In genomic region chr9:57561711-57562099, GRCm38 (mm10) we compare ENCODE assay signal across 8 mouse cellular contexts. TPM values are rescaled to one million over a fixed set of nuclear protein-coding genes. Genes with fewer than 3 reads are reported as not detected.
DNase-seq lines count a peak whose midpoint lies in the region; ATAC-seq and TF ChIP-seq lines count a peak whose summit lies in the region.

No protein-coding gene starts in this region.

- H3K27me3 ChIP-seq in hindbrain, embryonic 16.5 days (replicated peaks; ENCODE audit: control insufficient read depth, insufficient read depth, low read length) = no peaks in the 10 kb centered on the region; the same call in 1 of the 2 replicates
- no peaks in the 10 kb centered on the region for H3K27me3 ChIP-seq in lung, postnatal 0 days (replicated peaks; ENCODE audit: insufficient read depth, low read length)
- no peaks in the 10 kb centered on the region for H3K27me3 ChIP-seq in stomach, embryonic 16.5 days (ENCODE audit: control insufficient read depth, insufficient read depth, low read length)

- peak overlapping the region; percentile 72; the same call in 1 of the 2 replicates for H3K9ac ChIP-seq in hindbrain, embryonic 16.5 days (ENCODE audit: low read depth, low read length)
- 0 out of 2 replicates have a peak overlapping the region, but pooled peaks have one; percentile 0 for H3K9ac ChIP-seq in lung, postnatal 0 days (replicated peaks; ENCODE audit: low read depth)
- H3K9ac ChIP-seq in stomach, embryonic 16.5 days (ENCODE audit: low read length) = peak overlapping the region; percentile 78

- peak overlapping the region; percentile 82 for H3K27ac ChIP-seq in bone marrow macrophage, adult 2 months (ENCODE audit: insufficient read depth, low read depth, low read length)
- H3K27ac ChIP-seq in hindbrain, embryonic 16.5 days (ENCODE audit: low read depth, low read length) = no peak overlapping the region
- peak overlapping the region; percentile 74 for H3K27ac ChIP-seq in lung, postnatal 0 days (ENCODE audit: low read length)
- peak overlapping the region; percentile 94 for H3K27ac ChIP-seq in stomach, embryonic 16.5 days (ENCODE audit: low read length)

- DNase-seq in gastrocnemius, adult 18-20 months (ENCODE audit: low spot score) = peak; percentile 63
- DNase-seq in gastrocnemius, postnatal 10 days = no peak
- no peak for DNase-seq in lung, postnatal 0 days (ENCODE audit: low spot score)
- no peak for DNase-seq in left cerebral cortex, adult 11 months (ENCODE audit: low spot score)
- no peak for DNase-seq in adrenal gland, postnatal 36 days

- H3K36me3 ChIP-seq in hindbrain, embryonic 16.5 days (ENCODE audit: control insufficient read depth, insufficient read depth, low read length) = no peaks in the 10 kb centered on the region
- no peaks in the 10 kb centered on the region for H3K36me3 ChIP-seq in lung, postnatal 0 days (ENCODE audit: insufficient read depth, low read length)
- H3K36me3 ChIP-seq in stomach, embryonic 16.5 days (ENCODE audit: control insufficient read depth, insufficient read depth, low read length) = no peaks in the 10 kb centered on the region

- no peak for TF ChIP-seq EP300 in lung, postnatal 0 days (IDR thresholded peaks at IDR 0.05)

- TF ChIP-seq CTCF in bone marrow macrophage, adult 2 months (IDR thresholded peaks at IDR 0.05; ENCODE audit: low read depth, low read length) = no peak
- TF ChIP-seq CTCF in lung, postnatal 0 days (IDR thresholded peaks at IDR 0.05) = no peak

- peak overlapping the region; percentile 86 for H3K4me2 ChIP-seq in hindbrain, embryonic 16.5 days (ENCODE audit: low read length)
- peak overlapping the region; percentile 64 for H3K4me2 ChIP-seq in lung, postnatal 0 days (replicated peaks; ENCODE audit: low read depth, low read length)
- peak overlapping the region; percentile 84 for H3K4me2 ChIP-seq in stomach, embryonic 16.5 days (ENCODE audit: low read depth, low read length)

- peak overlapping the region; percentile 73 for H3K4me3 ChIP-seq in bone marrow macrophage, adult 2 months (ENCODE audit: insufficient read depth, low read length)
- peak overlapping the region; percentile 62 for H3K4me3 ChIP-seq in hindbrain, embryonic 16.5 days (ENCODE audit: low read length)
- H3K4me3 ChIP-seq in lung, postnatal 0 days (ENCODE audit: low read depth, low read length) = peak overlapping the region; percentile 63; the same call in 1 of the 2 replicates
- H3K4me3 ChIP-seq in stomach, embryonic 16.5 days (replicated peaks; ENCODE audit: low read length) = peak overlapping the region; percentile 66

- WGBS in hindbrain, embryonic 16.5 days = 84% methylated on average over 13 of the region's 13 CpGs
- 74% methylated on average over 13 of the region's 13 CpGs for WGBS in lung, postnatal 0 days
- WGBS in stomach, embryonic 16.5 days = 64% methylated on average over 13 of the region's 13 CpGs

- no peak for ATAC-seq in hindbrain, embryonic 16.5 days
- no peak for ATAC-seq in lung, postnatal 0 days
- ATAC-seq in stomach, embryonic 16.5 days (ENCODE audit: insufficient read depth, low FRiP score) = no peak

- no peaks in the 10 kb centered on the region for H3K9me3 ChIP-seq in hindbrain, embryonic 16.5 days (ENCODE audit: control insufficient read depth, low read length)
- no peaks in the 10 kb centered on the region for H3K9me3 ChIP-seq in lung, postnatal 0 days (ENCODE audit: low read length)
- no peaks in the 10 kb centered on the region for H3K9me3 ChIP-seq in stomach, embryonic 16.5 days (replicated peaks; ENCODE audit: control insufficient read depth, low read length)

- no peak for TF ChIP-seq POLR2A in bone marrow macrophage, adult 2 months (IDR thresholded peaks at IDR 0.05; ENCODE audit: borderline replicate concordance, low read depth, low read length)

- H3K4me1 ChIP-seq in bone marrow macrophage, adult 2 months (ENCODE audit: control insufficient read depth, insufficient read depth, low read length) = peaks cover 62% of the 10 kb centered on the region
- peaks cover 22% of the 10 kb centered on the region for H3K4me1 ChIP-seq in hindbrain, embryonic 16.5 days (ENCODE audit: control insufficient read depth, insufficient read depth, low read depth, low read length)
- H3K4me1 ChIP-seq in lung, postnatal 0 days (ENCODE audit: insufficient read depth, low read depth, low read length) = peaks cover 27% of the 10 kb centered on the region; the same call in 1 of the 2 replicates
- H3K4me1 ChIP-seq in stomach, embryonic 16.5 days (ENCODE audit: control insufficient read depth, insufficient read depth, low read length) = peaks cover 44% of the 10 kb centered on the region

RNA-seq across cellular contexts. Expression of gene Scamp2, which starts 1.0 kb away (rescaled TPM):
- total RNA-seq in gastrocnemius, adult 18-20 months (2021) = 10 to 100 TPM; 41.8 to 43.1 TPM
- total RNA-seq in gastrocnemius, postnatal 10 days (2021) = 10 to 100 TPM; 52.5 to 56.3 TPM
- 144 and 147 TPM in 2 replicates for polyA plus RNA-seq in bone marrow macrophage, adult 2 months (2012; ENCODE audit: insufficient read depth, insufficient read length, missing spikeins)
- 49.4 and 50.1 TPM in 2 replicates for polyA plus RNA-seq in hindbrain, embryonic 16.5 days (2015; fragmentation: Nextera tagmentation; extraction: Ambion mirVana)
- 69.5 and 73.5 TPM in 2 replicates for polyA plus RNA-seq in lung, postnatal 0 days (2015; fragmentation: Nextera tagmentation; extraction: Ambion mirVana)
- polyA plus RNA-seq in stomach, embryonic 16.5 days (2015; fragmentation: Nextera tagmentation; extraction: Ambion mirVana) = 98.7 and 105 TPM in 2 replicates
- 10 to 100 TPM; 56.4 to 56.9 TPM for total RNA-seq in adrenal gland, postnatal 36 days (2021)

RNA-seq across cellular contexts. Expression of gene Mpi, which starts 9.1 kb away (rescaled TPM):
- 10 to 100 TPM; 75.0 to 76.2 TPM for total RNA-seq in gastrocnemius, adult 18-20 months (2021)
- 10 to 100 TPM; 87.2 to 96.9 TPM for total RNA-seq in gastrocnemius, postnatal 10 days (2021)
- 17.8 and 19.7 TPM in 2 replicates for polyA plus RNA-seq in bone marrow macrophage, adult 2 months (2012; ENCODE audit: insufficient read depth, insufficient read length, missing spikeins)
- 75.3 and 80.5 TPM in 2 replicates for polyA plus RNA-seq in hindbrain, embryonic 16.5 days (2015; fragmentation: Nextera tagmentation; extraction: Ambion mirVana)
- polyA plus RNA-seq in lung, postnatal 0 days (2015; fragmentation: Nextera tagmentation; extraction: Ambion mirVana) = 19.1 and 24.3 TPM in 2 replicates
- 45.2 and 49.0 TPM in 2 replicates for polyA plus RNA-seq in stomach, embryonic 16.5 days (2015; fragmentation: Nextera tagmentation; extraction: Ambion mirVana)
- total RNA-seq in adrenal gland, postnatal 36 days (2021) = 10 to 100 TPM; 37.0 to 39.6 TPM

RNA-seq across cellular contexts. Expression of gene Fam219b, which starts 24.4 kb away (rescaled TPM):
- total RNA-seq in gastrocnemius, adult 18-20 months (2021) = 1 to 10 TPM; 5.6 to 6.3 TPM
- 1 to 10 TPM; 9.1 to 9.2 TPM for total RNA-seq in gastrocnemius, postnatal 10 days (2021)
- 15.5 and 18.4 TPM in 2 replicates for polyA plus RNA-seq in bone marrow macrophage, adult 2 months (2012; ENCODE audit: insufficient read depth, insufficient read length, missing spikeins)
- polyA plus RNA-seq in hindbrain, embryonic 16.5 days (2015; fragmentation: Nextera tagmentation; extraction: Ambion mirVana) = 23.6 and 24.4 TPM in 2 replicates
- 12.3 and 13.5 TPM in 2 replicates for polyA plus RNA-seq in lung, postnatal 0 days (2015; fragmentation: Nextera tagmentation; extraction: Ambion mirVana)
- 17.9 and 19.1 TPM in 2 replicates for polyA plus RNA-seq in stomach, embryonic 16.5 days (2015; fragmentation: Nextera tagmentation; extraction: Ambion mirVana)
- total RNA-seq in adrenal gland, postnatal 36 days (2021) = 10 to 100 TPM; 25.2 to 26.3 TPM

RNA-seq across cellular contexts. Expression of gene Ulk3, which starts 27.5 kb away (rescaled TPM):
- total RNA-seq in gastrocnemius, adult 18-20 months (2021) = 1 to 10 TPM; 3.3 to 3.8 TPM
- 10 to 100 TPM in 1 of 2 experiments, 1 to 10 TPM in 1; 7.6 to 12.2 TPM for total RNA-seq in gastrocnemius, postnatal 10 days (2021)
- polyA plus RNA-seq in bone marrow macrophage, adult 2 months (2012; ENCODE audit: insufficient read depth, insufficient read length, missing spikeins) = 17.2 and 23.0 TPM in 2 replicates
- 32.0 and 33.9 TPM in 2 replicates for polyA plus RNA-seq in hindbrain, embryonic 16.5 days (2015; fragmentation: Nextera tagmentation; extraction: Ambion mirVana)
- 7.3 and 7.8 TPM in 2 replicates for polyA plus RNA-seq in lung, postnatal 0 days (2015; fragmentation: Nextera tagmentation; extraction: Ambion mirVana)
- polyA plus RNA-seq in stomach, embryonic 16.5 days (2015; fragmentation: Nextera tagmentation; extraction: Ambion mirVana) = 21.6 and 22.3 TPM in 2 replicates
- total RNA-seq in adrenal gland, postnatal 36 days (2021) = 10 to 100 TPM; 12.6 to 14.3 TPM

RNA-seq across cellular contexts. Expression of gene Cox5a, which starts 40.6 kb away (rescaled TPM):
- total RNA-seq in gastrocnemius, adult 18-20 months (2021) = 1,000 to 10,000 TPM; 1,174 to 1,300 TPM
- 1,000 to 10,000 TPM in 1 of 2 experiments, 100 to 1,000 TPM in 1; 862 to 1,077 TPM for total RNA-seq in gastrocnemius, postnatal 10 days (2021)
- polyA plus RNA-seq in bone marrow macrophage, adult 2 months (2012; ENCODE audit: insufficient read depth, insufficient read length, missing spikeins) = 346 and 384 TPM in 2 replicates
- polyA plus RNA-seq in hindbrain, embryonic 16.5 days (2015; fragmentation: Nextera tagmentation; extraction: Ambion mirVana) = 890 and 1,047 TPM in 2 replicates
- polyA plus RNA-seq in lung, postnatal 0 days (2015; fragmentation: Nextera tagmentation; extraction: Ambion mirVana) = 440 and 448 TPM in 2 replicates
- 586 and 601 TPM in 2 replicates for polyA plus RNA-seq in stomach, embryonic 16.5 days (2015; fragmentation: Nextera tagmentation; extraction: Ambion mirVana)
- 100 to 1,000 TPM; 547 to 578 TPM for total RNA-seq in adrenal gland, postnatal 36 days (2021)

Comparison
In these comparisons a context has a peak if more than half of its experiments do, and no peak if none do; other contexts are left out.
1. H3K9ac ChIP-seq: peak in every context shown above with its lines; median percentile 78 in stomach, embryonic 16.5 days; 72 in hindbrain, embryonic 16.5 days; 0 in lung, postnatal 0 days.